Mouse (Mus musculus) lung, postnatal 0 days (tissue): ENCODE measurements around the gene Klf12. TPM values are rescaled to one million over a fixed set of nuclear protein-coding genes. Genes with fewer than 3 reads are reported as not detected.

Source experiments
- ATAC-seq: fragments of 200-750 bp; cut with Nextera tagmentation; 2 replicates; pipeline ENCODE4 v1.8.0; 2017; ENCODE audit warnings: moderate library complexity
- DNase-seq: peaks from one replicate; pipeline ENCODE4 v3.0.0-alpha.2; 2016; ENCODE audit warnings: low spot score
- H3K27ac ChIP-seq: fragments of 300-500 bp; sonication (generic); 2 replicates; pipeline ENCODE4 v1.5.1; 2014; ENCODE audit warnings: antibody characterized with exemption, mild to moderate bottlenecking, low read length, mixed read lengths
- H3K27me3 ChIP-seq: fragments of 300-500 bp; sonication (generic); replicated peaks from 2 replicates; pipeline ENCODE4 v1.6.1; 2014; ENCODE audit warnings: low read length, mixed read lengths; ENCODE audit not compliant: insufficient read depth
- H3K36me3 ChIP-seq: fragments of 300-500 bp; sonication (generic); 2 replicates; pipeline ENCODE4 v1.6.1; 2014; ENCODE audit warnings: low read length, mixed read lengths; ENCODE audit not compliant: insufficient read depth
- H3K4me1 ChIP-seq: fragments of 300-500 bp; sonication (generic); 2 replicates; pipeline ENCODE4 v1.6.1; 2014; ENCODE audit warnings: antibody characterized with exemption, low read depth, low read length, mixed read lengths; ENCODE audit not compliant: insufficient read depth
- H3K4me2 ChIP-seq: fragments of 300-500 bp; sonication (generic); replicated peaks from 2 replicates; pipeline ENCODE4 v1.6.1; 2014; ENCODE audit warnings: low read depth, mild to moderate bottlenecking, low read length, moderate library complexity, mixed read lengths
- H3K4me3 ChIP-seq: fragments of 300-500 bp; sonication (generic); 2 replicates; pipeline ENCODE4 v1.5.1; 2014; ENCODE audit warnings: low read depth, low read length
- H3K9ac ChIP-seq: fragments of 300-500 bp; sonication (generic); replicated peaks from 2 replicates; pipeline ENCODE4 v1.6.1; 2014; ENCODE audit warnings: low read depth, mild to moderate bottlenecking
- H3K9me3 ChIP-seq: fragments of 300-500 bp; sonication (generic); 2 replicates; pipeline ENCODE4 v1.6.1; 2016; ENCODE audit warnings: low read length, mixed read lengths
- CTCF ChIP-seq: IDR thresholded peaks from 2 replicates; pipeline ENCODE4 v1.5.1; 2016; ENCODE audit warnings: antibody characterized with exemption, mild to moderate bottlenecking
- EP300 ChIP-seq: IDR thresholded peaks from 2 replicates; pipeline ENCODE4 v1.6.1; 2016; ENCODE audit warnings: antibody characterized with exemption, mild to moderate bottlenecking, control low read depth
- WGBS: fragments of 180-500 bp; shearing (Covaris S2); extraction: QIAGEN DNeasy Blood & Tissue Kit; methylation state at CpG from one replicate; pipeline ENCODE4 v1.1.7; 2014; 5-methylcytosine and 5-hydroxymethylcytosine counted together
- polyA plus RNA-seq: library from polyadenylated mRNA; unstranded; fragments of >200 nt; fragmentation: Nextera tagmentation; extraction: Ambion mirVana; gene quantifications from 2 replicates; pipeline ENCODE4 v1.2.1, GENCODE M21; 2015

Gene Klf12
- polyA plus RNA-seq, 1 experiment from 2014 or later, result 5.2 TPM

DNA sequence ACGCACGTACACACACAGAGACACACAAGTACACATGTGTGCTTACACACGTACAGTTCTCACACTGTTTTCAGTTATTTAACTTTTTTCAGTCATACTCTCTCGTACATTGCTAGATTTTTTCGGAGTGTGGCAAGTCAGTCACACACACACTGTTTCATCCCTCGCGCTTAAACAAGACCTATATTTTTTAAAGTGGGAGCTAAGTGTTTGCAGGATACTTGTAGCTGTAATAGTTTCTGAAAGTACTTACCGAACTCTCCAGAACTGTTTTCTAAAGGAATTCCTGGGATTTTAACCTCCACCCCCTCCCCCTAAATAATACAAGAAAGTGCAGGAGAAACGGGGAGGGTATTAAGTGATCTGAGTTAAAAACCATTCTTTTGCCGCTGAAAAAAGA lies 434.1 kb downstream of the Klf12 start:
- Histone ChIP-seq H3K4me3 (no peak overlapping the region), H3K9me3 (no peaks in the 10 kb centered on the region), H3K27me3 (no peaks in the 10 kb centered on the region), H3K4me2 (0 out of 2 replicates have a peak overlapping the region, but pooled peaks have one; percentile 22), H3K27ac (peak overlapping the region; percentile 44), H3K4me1 (no peaks in the 10 kb centered on the region), H3K36me3 (no peaks in the 10 kb centered on the region), H3K9ac (no peak overlapping the region)
- peak; percentile 92 for ATAC-seq
- 58% methylated on average over 10 of the region's 10 CpGs for WGBS
- TF ChIP-seq EP300 (peak; percentile 95), CTCF (no peak)
- peak; percentile 79 for DNase-seq

DNA sequence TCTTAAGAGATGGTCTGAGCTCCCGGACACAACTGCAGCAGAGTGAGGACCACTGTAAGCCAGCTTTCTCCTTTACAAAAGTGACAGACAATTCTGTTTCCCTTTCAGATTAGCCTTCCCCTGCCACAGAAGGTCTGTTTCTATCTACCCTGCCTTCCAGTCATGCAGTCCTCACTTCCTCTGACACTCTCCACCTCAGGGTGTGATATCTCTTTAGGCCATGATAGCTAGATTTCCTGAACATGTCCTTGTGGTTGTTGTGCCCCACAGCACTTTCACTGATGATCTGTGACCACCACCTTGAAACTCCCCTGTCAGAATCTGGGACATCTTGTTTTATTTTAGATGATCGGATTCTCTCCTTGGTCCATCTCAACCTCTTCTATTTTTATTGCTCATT lies 437.0 kb downstream of the Klf12 start:
- no peak overlapping the region for H3K27ac ChIP-seq
- DNase-seq (no peak), ATAC-seq (no peak)
- H3K36me3 ChIP-seq, result no peaks in the 10 kb centered on the region
- no peaks in the 10 kb centered on the region for H3K4me1 ChIP-seq
- no peak overlapping the region for H3K4me2 ChIP-seq
- H3K27me3 ChIP-seq, result no peaks in the 10 kb centered on the region
- no peak overlapping the region for H3K9ac ChIP-seq
- WGBS, result 76% methylated on average over 2 of the region's 2 CpGs
- no peaks in the 10 kb centered on the region for H3K9me3 ChIP-seq
- no peak for TF ChIP-seq EP300
- TF ChIP-seq CTCF, result no peak
- H3K4me3 ChIP-seq, result no peak overlapping the region

- Histone ChIP-seq H3K36me3 (no peaks in the 10 kb centered on the region), H3K9ac (no peak overlapping the region), H3K27me3 (no peaks in the 10 kb centered on the region), H3K4me3 (no peak overlapping the region), H3K27ac (no peak overlapping the region), H3K4me2 (no peak overlapping the region), H3K9me3 (no peaks in the 10 kb centered on the region), H3K4me1 (no peaks in the 10 kb centered on the region)
- WGBS, result 25% methylated on average over 1 of the region's 1 CpGs
- no peak for DNase-seq
- TF ChIP-seq CTCF (no peak), EP300 (no peak)
- peak; percentile 37; the same call in 1 of the 2 replicates for ATAC-seq
Observed at GRCm38 (mm10) chr14:99826713-99827112, 457.8 kb downstream of the Klf12 start.
